Mouse (Mus musculus) lung, adult 18-20 months (tissue): ENCODE measurements around the gene Sf3a1.
"Not testable (repeated sequence)": the region's sequence is repeated elsewhere in the genome, so short reads cannot be mapped to it uniquely, and the experiment has no call there.

ENCODE experiments used
- DNase-seq, 2 experiments: peaks; one replicate each; pipeline ENCODE4 v3.0.0; 2022; ENCODE audit warnings: mixed read lengths in 2 of 2

The Sf3a1 gene

GRCm38 (mm10) chr11:4159808-4160708 is at the start of gene Sf3a1, which contains the start of gene Ccdc157:
Gene Sf3a1 (plus strand): TSS chr11:4160350.
Gene Ccdc157 (minus strand): TSS chr11:4160293.
- peak; percentile 94 to 95 for DNase-seq

- DNase-seq = no peak
Measured at GRCm38 (mm10) chr11:4112033-4112432, 48.1 kb upstream of the Sf3a1 start.

GRCm38 (mm10) chr11:4112861-4113260 is 47.3 kb upstream of the Sf3a1 start:
- DNase-seq = no peak

GRCm38 (mm10) chr11:4113496-4113895 is 46.7 kb upstream of the Sf3a1 start:
- no peak for DNase-seq

GRCm38 (mm10) chr11:4113970-4114369 is 46.2 kb upstream of the Sf3a1 start:
- no peak for DNase-seq

- not testable (repeated sequence) for DNase-seq
Measured at GRCm38 (mm10) chr11:4114541-4114940, 45.6 kb upstream of the Sf3a1 start.

GRCm38 (mm10) chr11:4115407-4115806 is 44.7 kb upstream of the Sf3a1 start:
- no peak for DNase-seq

- no peak for DNase-seq
Measured at GRCm38 (mm10) chr11:4116458-4117141, 43.5 kb upstream of the Sf3a1 start.

GRCm38 (mm10) chr11:4117372-4118071 is 42.6 kb upstream of the Sf3a1 start:
- no peak for DNase-seq

GRCm38 (mm10) chr11:4118081-4118921 is 41.8 kb upstream of the Sf3a1 start:
- DNase-seq = peak; percentile 86 to 91

GRCm38 (mm10) chr11:4119635-4120034 is 40.5 kb upstream of the Sf3a1 start:
- DNase-seq = no peak

- DNase-seq = no peak
Measured at GRCm38 (mm10) chr11:4121691-4122090, 38.5 kb upstream of the Sf3a1 start.

- DNase-seq = peak; percentile 31 to 56
Measured at GRCm38 (mm10) chr11:4122226-4122625, 37.9 kb upstream of the Sf3a1 start.

- DNase-seq = peak in 1 of 2 experiments; percentile 53
Measured at GRCm38 (mm10) chr11:4122742-4123579, 37.2 kb upstream of the Sf3a1 start, which contains the start of gene Sec14l2. Gene Sec14l2 (minus strand): TSS chr11:4123415.

GRCm38 (mm10) chr11:4123922-4124321 is 36.2 kb upstream of the Sf3a1 start:
- peak; percentile 60 to 67 for DNase-seq

- no peak for DNase-seq
Measured at GRCm38 (mm10) chr11:4127059-4127458, 33.1 kb upstream of the Sf3a1 start.

GRCm38 (mm10) chr11:4128461-4128860 is 31.7 kb upstream of the Sf3a1 start:
- not testable (repeated sequence) for DNase-seq

GRCm38 (mm10) chr11:4133450-4133849 is 26.7 kb upstream of the Sf3a1 start:
- no peak for DNase-seq

- no peak for DNase-seq
Measured at GRCm38 (mm10) chr11:4134400-4134799, 25.8 kb upstream of the Sf3a1 start.

- peak; percentile 85 to 87 for DNase-seq
Measured at GRCm38 (mm10) chr11:4134986-4135935, 24.9 kb upstream of the Sf3a1 start, which contains the start of gene Rnf215. Gene Rnf215 (plus strand): TSS chr11:4135202.
